ENCODE assay signal across 13 mouse cellular contexts in the genomic region with DNA sequence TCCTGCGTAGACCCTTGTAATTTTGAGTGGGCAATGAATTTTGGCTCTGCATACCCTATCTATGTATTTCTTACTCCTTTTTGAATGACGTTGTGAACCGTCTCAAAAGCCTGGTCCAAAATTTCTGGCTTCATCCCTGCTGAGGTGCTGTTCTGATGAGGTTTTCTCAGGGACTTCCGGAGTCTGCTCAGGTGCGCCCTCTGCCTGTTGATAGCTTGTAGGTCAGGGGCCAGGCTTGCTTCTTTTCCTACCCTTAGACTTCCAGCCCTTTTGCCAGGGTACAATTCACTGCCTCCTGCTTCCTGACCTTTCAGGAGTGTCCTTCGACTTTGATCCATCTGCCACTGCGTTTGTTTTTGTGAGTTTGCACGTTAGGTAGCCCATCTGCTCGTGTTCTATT. TPM values are rescaled to one million over a fixed set of nuclear protein-coding genes. Genes with fewer than 3 reads are reported as not detected.
DNase-seq lines count a peak whose midpoint lies in the region; ATAC-seq and TF ChIP-seq lines count a peak whose summit lies in the region.
"Not testable (repeated sequence)": the region's sequence is repeated elsewhere in the genome, so short reads cannot be mapped to it uniquely, and the experiment has no call there.
"Had no signal": no experiment of that assay in that cellular context is flagged by ENCODE, and none has a peak within 500 bp of the region (broad histone marks: within the 10 kb centered on the region; RNA-seq: fewer than 3 reads in every experiment).

No protein-coding gene starts in this region.

- peak overlapping the region; percentile 69; the same call in 1 of the 2 replicates for H3K4me2 ChIP-seq in forebrain, postnatal 0 days (ENCODE audit: low read depth)
- not testable (repeated sequence) for H3K4me2 ChIP-seq in lung, postnatal 0 days (replicated peaks; ENCODE audit: low read depth, low read length)

- TF ChIP-seq CTCF in forebrain, postnatal 0 days (IDR thresholded peaks at IDR 0.05; ENCODE audit: low read depth): peak; percentile 46
- peak; percentile 21 for TF ChIP-seq CTCF in left cerebral cortex, adult 2 months (IDR thresholded peaks at IDR 0.05)
- peak; percentile 46 for TF ChIP-seq CTCF in lung, postnatal 0 days (IDR thresholded peaks at IDR 0.05)

- not testable (repeated sequence) for H3K9ac ChIP-seq in forebrain, postnatal 0 days; lung, postnatal 0 days (replicated peaks; ENCODE audit: low read depth)

- DNase-seq in cerebellum, adult 11-12 months: peak; percentile 7
- DNase-seq in forebrain, postnatal 0 days; lung, postnatal 0 days (ENCODE audit: low spot score): not testable (repeated sequence)
- peak; percentile 2 to 17 for DNase-seq in heart, postnatal 10 days
- DNase-seq in kidney, postnatal 10 days: peak; percentile 32
- peak; percentile 15 to 21 for DNase-seq in left cerebral cortex, adult 2 months (ENCODE audit: extremely low spot score in 1 of 2, low spot score in 2 of 2)
- DNase-seq in right cerebral cortex, postnatal 25 days: peak; percentile 9
- DNase-seq in urinary bladder, postnatal 36 days (ENCODE audit: low spot score in 2 of 2): peak; percentile 1 to 4

- not testable (repeated sequence) for H3K4me1 ChIP-seq in forebrain, postnatal 0 days (ENCODE audit: insufficient read depth); lung, postnatal 0 days (ENCODE audit: insufficient read depth, low read depth, low read length)

- intact Hi-C loops in heart, postnatal 10 days (cut with DNase I); left cerebral cortex, adult 2 months (cut with DNase I): not testable (repeated sequence)

- WGBS in forebrain, postnatal 0 days: 5% methylated on average over 4 of the region's 9 CpGs
- 5% methylated on average over 3 of the region's 9 CpGs for WGBS in lung, postnatal 0 days

- not testable (repeated sequence) for H3K9me3 ChIP-seq in forebrain, postnatal 0 days (ENCODE audit: low read length); lung, postnatal 0 days (ENCODE audit: low read length)

- H3K36me3 ChIP-seq in forebrain, postnatal 0 days (ENCODE audit: insufficient read depth); lung, postnatal 0 days (ENCODE audit: insufficient read depth, low read length): not testable (repeated sequence)

- not testable (repeated sequence) for H3K4me3 ChIP-seq in forebrain, postnatal 0 days (ENCODE audit: low read depth, low read length); left cerebral cortex, adult 2 months; lung, postnatal 0 days (ENCODE audit: low read depth, low read length)

- ATAC-seq in forebrain, postnatal 0 days; lung, postnatal 0 days: not testable (repeated sequence)

- not testable (repeated sequence) for H3K27ac ChIP-seq in forebrain, postnatal 0 days (ENCODE audit: low read depth, low read length); left cerebral cortex, adult 2 months; lung, postnatal 0 days (ENCODE audit: low read length)

- TF ChIP-seq EP300 in lung, postnatal 0 days (IDR thresholded peaks at IDR 0.05): not testable (repeated sequence)

- H3K27me3 ChIP-seq in forebrain, postnatal 0 days (ENCODE audit: insufficient read depth, low read length); lung, postnatal 0 days (replicated peaks; ENCODE audit: insufficient read depth, low read length): not testable (repeated sequence)

RNA-seq across cellular contexts. Expression of a gene that starts 13.7 kb away (rescaled TPM):
- 1.9 and 3.0 TPM in 2 replicates for total RNA-seq in forebrain, postnatal 0 days (2014; rRNA removed)
- polyA plus RNA-seq in forebrain, postnatal 0 days (2015; fragmentation: Nextera tagmentation; extraction: Ambion mirVana): 0.50 and 1.4 TPM in 2 replicates
- total RNA-seq in heart, postnatal 10 days (2021): not detected
- under 1 TPM; 0.54 to 0.57 TPM for total RNA-seq in left cerebral cortex, adult 2 months (2021)
- polyA plus RNA-seq in lung, postnatal 0 days (2015; fragmentation: Nextera tagmentation; extraction: Ambion mirVana): not detected in 2 replicates
- polyA plus RNA-seq: activated CD4-positive, CD25-positive, alpha-beta regulatory T cell, adult 4 months; C2C12; erythroblast, embryonic 14.5 days; macrophage had no signal

RNA-seq across cellular contexts. Expression of a gene that starts 18.2 kb away (rescaled TPM):
- total RNA-seq in forebrain, postnatal 0 days (2014; rRNA removed): not detected in 2 replicates
- polyA plus RNA-seq in forebrain, postnatal 0 days (2015; fragmentation: Nextera tagmentation; extraction: Ambion mirVana): not detected in 2 replicates
- total RNA-seq in heart, postnatal 10 days (2021): not detected
- under 1 TPM; 0.48 to 0.56 TPM for total RNA-seq in left cerebral cortex, adult 2 months (2021)
- polyA plus RNA-seq in lung, postnatal 0 days (2015; fragmentation: Nextera tagmentation; extraction: Ambion mirVana): not detected in 2 replicates
- polyA plus RNA-seq: activated CD4-positive, CD25-positive, alpha-beta regulatory T cell, adult 4 months; C2C12; erythroblast, embryonic 14.5 days; macrophage had no signal

RNA-seq across cellular contexts. Expression of a gene that starts 58.7 kb away (rescaled TPM):
- not detected in 2 replicates for total RNA-seq in forebrain, postnatal 0 days (2014; rRNA removed)
- not detected in 2 replicates for polyA plus RNA-seq in forebrain, postnatal 0 days (2015; fragmentation: Nextera tagmentation; extraction: Ambion mirVana)
- not detected for total RNA-seq in heart, postnatal 10 days (2021)
- total RNA-seq in left cerebral cortex, adult 2 months (2021): not detected
- polyA plus RNA-seq in lung, postnatal 0 days (2015; fragmentation: Nextera tagmentation; extraction: Ambion mirVana): not detected in 2 replicates
- polyA plus RNA-seq: activated CD4-positive, CD25-positive, alpha-beta regulatory T cell, adult 4 months; C2C12; erythroblast, embryonic 14.5 days; frontal cortex, adult 2 months; macrophage had no signal
